Mouse (Mus musculus) right cerebral cortex, postnatal 14 days (tissue): ENCODE measurements around the gene Csgalnact2.
A peak's percentile ranks its signal among the peaks of the same experiment; 100 is the strongest.

Experiments used
- DNase-seq: peaks from one replicate; pipeline ENCODE4 v3.0.0; 2022

Gene Csgalnact2

DNA sequence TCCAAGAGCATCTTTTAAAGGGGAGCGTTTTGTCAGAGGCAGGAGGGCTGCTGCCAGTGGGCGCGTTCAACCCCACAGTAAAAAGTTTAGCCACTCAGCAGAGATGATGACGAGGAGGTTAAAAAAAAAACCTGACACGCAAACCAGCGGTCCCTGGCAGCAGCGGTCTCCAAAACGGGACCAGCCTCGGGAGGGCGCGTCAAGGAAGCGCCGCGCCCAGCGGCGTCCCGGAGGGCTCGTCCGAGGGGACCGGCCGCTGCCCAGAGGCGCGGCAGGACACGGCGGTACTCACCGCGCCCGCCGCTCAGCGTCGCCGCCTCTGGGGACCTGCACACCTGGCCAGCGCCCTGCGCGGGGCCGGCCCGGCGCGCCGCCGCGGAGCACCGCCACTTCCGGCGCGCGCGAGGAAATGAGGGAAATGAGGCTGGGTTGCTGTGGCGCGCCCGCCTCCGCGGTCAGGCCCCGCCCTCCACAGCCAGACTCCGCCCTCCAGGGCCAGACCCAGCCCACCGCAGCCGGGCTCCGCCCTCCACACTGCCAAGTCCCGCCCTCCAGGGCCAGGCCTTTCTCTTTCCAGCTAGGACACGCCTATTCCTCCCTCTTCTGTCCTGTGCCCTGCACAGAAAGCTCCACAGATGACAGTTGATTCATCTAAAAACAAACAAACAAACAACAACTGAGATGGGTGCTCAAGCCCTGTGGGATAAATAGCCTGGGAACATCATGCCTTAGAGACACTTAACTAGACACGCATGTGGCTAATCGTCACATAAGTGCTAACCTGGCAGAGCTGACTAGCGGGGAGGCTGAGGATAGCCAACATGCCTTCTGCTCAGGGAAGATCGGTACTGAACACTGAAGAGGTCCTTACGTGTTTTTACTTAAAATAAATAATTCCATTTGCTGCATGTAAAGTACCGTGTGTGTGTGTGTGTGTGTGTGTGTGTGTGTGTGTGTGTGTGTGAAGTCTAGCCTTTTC, at the start of gene Csgalnact2:
Csgalnact2 (minus strand) TSS at position 410 of the 979 bp plus-strand sequence.
- peak; percentile 89 for DNase-seq

DNA sequence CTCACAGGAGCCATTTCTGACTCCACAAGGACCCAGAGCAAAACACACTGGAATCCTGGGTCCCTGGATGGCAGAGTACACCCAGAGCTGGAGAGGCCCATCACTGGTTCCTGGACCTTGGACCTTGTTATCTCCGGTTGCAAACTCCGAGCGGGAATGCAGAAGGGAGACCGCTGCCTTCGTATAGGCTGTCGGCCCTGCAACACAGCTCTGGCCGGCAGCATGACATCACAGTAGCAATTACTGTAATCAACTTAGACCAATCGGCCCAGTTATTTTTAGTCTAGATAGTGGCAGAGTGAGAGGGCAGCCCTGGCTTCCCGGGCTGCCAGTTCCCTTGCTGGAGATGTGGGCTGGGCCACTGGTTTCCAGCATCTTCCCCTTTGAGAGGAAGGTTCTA, 49.7 kb upstream of the Csgalnact2 start:
- no peak for DNase-seq

DNA sequence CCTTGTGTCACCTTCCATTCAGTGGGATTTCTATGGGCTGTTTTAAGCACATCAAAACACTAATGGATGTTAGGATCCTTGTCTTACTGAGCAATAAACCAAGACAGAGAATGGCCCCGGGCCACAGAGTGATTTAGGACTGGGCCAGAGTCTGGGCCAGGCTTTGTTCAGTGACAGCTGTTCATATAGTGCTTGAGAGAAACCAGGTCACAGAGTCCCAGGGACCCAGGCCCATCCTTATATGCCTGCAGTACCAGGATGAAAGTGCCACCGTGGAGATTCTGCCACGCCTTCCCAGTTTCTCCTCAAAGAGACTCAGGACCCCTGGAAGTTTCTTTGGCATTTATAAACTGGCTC, 48.3 kb upstream of the Csgalnact2 start:
- DNase-seq, result no peak

DNA sequence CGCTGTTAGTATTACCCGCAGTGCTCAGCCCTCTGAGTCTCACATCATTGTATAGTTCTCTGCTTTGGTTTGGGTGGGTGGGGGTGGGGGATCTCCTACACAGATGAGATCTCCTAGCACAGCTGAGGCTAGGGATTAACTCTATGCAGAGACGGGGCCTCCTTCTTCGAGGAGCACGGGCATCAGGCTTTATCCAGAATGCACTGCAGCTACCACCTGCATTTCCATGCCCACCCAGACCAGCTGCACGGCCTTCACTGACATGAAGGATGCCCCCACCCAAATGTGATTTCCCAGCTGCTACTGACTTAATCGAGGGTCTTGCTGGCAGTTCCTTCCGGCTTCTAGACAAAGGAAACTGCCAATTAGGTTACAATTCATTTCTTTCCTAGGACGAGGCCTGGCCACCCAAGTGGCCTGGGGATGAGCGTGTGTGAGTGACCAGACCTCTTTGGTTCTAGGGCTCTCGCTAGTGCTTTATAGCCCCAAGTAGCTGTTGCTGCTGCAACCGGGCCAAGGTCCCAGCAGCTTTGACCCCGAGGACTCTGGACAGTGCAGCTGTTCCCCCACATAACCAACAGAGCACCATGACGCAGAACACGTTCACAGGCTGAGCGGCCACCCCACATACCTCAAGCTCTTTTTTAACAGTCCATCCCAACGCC, 47.8 kb upstream of the Csgalnact2 start:
- DNase-seq, result no peak

DNA sequence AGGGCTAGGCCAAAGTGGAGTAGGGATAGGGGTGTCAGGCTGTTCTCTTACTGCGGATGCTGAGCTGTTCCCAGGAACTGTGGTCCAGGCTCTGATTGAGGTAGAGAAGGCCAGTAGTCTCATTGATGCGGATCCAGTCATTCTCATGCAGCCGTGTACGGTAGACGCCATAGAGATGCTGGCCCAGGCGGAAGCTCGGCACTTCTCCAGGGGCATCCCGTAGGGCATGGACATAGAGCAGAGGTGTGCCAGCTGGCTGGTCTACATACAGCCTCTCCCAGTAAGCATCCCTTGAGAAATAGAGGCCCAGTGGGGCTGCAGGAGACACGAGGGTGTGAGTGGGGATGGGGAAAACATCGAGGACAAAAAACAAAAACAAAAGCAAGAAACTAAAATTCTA, 45.2 kb upstream of the Csgalnact2 start:
- DNase-seq, result no peak

DNA sequence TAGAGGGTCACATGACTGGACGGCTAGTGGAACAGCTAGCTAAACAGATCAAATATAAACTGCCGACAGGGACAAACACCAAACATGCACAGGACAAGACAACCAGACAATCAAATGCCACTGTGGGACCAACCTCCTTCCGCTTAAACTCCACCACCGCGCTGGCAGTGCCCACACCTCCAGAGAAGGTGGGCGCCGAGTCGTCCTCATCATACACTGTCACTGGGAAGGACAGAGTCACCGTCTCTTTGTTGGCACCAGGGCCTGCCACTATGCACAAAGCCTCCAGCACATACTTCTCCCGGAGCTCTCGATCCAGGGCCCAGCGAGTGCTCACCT, 41.1 kb upstream of the Csgalnact2 start:
- DNase-seq, result no peak

DNA sequence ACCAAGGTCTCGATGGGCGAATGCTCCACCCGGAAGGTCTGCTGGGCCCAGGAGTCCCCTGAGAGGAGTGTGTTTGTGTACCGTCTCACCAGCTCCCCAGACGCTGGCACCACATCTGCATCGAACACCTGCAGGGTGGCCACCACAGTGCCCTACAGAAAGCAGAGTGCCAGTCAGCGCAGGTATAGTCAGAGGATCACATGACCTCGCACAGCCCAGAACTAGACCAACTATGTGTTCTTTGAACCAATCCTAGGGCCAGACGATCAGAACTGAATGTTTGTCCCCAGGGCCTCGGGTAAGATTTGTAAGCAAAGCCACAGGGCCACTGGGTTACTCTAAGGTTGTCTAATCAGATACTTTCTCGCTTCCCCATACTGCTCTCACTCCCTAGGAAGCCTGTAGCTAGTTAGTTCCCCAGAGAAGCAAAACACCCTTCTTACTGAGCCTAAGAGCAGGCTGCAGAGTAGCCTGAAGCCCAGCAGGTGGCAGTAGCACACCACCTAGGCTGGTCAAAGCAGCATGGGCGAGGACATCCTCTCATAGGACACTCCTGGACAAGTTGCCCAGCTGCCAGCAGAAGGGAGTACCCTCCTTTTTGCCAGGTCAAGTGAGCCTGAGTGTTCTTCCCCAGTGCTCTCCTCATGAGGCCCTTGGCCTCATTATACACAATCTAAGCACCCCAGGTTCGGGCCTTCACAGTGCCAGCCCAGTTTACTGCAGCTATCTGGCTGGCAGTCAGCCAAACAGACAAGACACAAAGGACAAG, 40.6 kb upstream of the Csgalnact2 start:
- DNase-seq, result peak; percentile 66

DNA sequence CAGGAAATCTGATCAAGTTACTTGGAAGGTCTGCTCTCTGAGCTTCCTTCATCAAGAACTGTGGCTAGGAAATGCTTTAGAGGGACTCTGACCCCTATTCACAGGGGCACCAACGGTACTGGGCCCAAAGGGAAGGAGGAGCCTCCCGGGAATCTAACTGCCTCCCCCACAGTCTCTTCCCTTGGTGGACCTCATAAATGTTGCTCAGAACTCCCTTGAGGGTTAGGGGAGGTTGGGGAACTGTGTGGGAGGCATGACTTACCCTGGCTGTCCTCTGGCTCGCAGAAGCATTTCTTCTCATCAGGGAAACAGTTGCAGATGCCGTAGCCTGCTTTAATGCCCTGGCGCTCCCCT, 35.0 kb upstream of the Csgalnact2 start:
- DNase-seq, result no peak

DNA sequence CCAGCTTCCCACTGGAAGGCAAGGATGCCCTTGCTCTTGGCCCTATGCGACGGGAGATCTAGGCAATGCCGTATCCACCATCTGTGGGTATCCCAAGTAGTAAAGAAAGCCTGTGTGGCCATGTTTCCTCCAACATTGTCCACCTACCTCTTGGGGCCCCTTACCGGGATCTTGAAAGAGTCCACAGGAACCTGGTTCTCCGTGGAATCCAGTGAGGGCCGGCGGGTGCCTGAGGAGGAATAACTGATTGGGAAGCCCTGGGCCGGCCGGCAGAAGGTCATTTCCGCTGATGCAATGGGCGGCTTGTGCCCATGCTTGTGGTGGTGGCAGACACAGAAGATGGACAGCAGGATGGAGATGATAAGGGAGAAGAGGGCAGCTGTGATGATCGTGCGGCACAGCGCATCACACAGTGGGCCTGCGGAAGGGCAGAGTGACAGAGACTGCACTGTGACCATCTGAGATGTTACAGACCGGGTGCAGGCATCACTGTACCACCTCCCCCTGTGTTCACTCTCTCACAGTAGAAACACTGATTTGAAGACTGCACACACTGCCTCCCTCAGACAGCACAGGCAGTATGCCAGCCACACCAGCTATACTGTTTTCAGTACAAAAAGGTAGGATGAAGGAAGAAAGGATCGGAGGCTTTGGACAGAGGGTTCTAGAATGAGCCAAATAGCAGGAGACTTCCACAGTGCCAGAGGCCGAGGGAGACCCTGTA, 34.5 kb upstream of the Csgalnact2 start:
- peak; percentile 37 for DNase-seq

DNA sequence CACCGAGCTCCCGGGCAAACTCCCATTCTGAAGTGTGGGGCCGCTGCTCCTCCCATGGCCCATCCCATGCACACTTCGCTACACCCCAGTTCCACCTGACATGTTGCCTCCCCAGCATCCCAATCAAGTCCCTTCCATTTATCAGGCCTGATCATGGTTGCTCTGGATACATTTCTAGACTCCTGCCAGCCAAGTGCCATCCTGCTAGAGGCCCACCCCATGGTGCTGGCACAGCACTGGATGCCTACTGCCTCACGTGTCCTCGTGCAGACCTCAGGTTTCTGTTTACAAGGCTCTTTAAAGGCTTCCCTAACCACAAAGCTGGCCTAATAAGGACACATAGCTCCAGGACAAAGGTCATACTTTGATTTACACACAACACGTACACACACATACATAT, 32.4 kb upstream of the Csgalnact2 start:
- DNase-seq, result no peak

DNA sequence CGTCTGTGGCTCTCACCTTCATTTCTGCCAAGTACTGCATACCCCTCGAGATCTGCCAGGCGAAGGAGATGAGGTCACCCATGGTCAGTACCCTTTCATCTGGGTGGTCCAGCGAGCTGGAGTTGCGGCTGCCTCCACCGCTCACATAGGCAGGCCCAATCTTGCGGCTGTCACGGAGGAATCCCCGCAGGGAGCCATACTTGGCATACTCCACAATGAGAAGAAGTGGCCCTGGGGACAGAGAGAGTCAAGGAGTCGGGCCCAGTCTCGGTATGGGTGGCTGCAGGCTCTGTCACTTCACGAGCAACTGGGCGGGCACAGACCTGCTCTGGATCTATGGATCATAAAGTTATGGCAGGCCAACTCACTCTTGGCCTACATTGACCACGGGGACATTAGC, 29.2 kb upstream of the Csgalnact2 start:
- no peak for DNase-seq

DNA sequence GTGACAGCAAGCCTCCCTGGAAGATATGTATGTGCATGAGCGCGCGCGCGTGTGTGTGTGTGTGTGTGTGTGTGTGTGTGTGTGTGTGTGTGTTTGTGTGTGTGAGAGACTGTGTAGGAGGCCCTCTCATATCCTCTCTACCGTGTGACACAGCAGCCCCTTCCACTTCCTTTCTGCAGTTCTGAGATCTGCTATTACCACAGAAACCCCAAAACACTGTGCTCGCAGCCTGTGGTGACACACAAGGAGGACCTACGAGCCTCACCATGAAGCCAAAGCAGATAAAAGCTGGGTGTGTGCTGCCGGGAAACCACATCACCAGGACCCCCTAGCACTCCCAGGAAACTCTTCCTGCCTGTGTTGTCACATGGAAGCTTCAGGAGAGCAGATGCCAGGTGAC, 28.1 kb upstream of the Csgalnact2 start:
- no peak for DNase-seq

DNA sequence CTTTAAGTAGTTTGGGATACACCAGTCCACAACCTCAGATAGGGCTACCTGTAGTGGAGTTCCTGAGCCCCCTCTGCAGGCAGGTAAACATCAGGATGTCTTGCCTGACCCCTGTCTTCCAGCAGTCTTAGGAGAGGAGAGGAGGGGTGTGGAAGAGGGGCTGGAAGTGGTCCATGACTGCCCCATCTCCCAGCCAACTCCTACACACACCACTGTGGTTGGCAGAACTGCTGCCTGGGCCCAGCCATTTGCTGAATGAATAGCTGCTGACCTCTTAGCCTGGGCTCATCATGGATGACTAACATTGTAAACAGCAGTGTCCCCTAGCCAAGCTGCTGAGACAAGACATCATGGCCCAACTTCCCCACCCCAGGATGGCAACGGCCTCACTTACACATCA, 26.6 kb upstream of the Csgalnact2 start:
- DNase-seq, result no peak

DNA sequence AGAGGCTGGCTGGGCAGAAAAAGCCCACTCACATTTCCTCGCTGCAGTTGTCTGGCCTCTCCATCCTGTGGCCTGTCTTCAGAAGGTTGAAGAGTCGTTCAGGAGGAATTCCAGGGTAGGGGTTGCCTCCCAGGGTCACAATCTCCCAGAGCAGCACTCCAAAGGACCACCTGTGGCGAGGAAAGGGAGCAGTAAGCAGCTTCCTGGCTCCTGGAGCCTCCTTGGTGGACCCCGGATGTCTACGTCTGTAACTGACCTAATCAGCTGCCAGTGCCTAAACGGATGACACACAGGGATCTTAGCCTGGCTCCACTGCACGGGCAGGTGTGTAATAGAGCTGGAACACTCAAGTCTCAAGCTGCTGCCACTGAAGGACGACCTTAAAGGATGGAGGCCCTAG, 25.8 kb upstream of the Csgalnact2 start:
- no peak for DNase-seq

DNA sequence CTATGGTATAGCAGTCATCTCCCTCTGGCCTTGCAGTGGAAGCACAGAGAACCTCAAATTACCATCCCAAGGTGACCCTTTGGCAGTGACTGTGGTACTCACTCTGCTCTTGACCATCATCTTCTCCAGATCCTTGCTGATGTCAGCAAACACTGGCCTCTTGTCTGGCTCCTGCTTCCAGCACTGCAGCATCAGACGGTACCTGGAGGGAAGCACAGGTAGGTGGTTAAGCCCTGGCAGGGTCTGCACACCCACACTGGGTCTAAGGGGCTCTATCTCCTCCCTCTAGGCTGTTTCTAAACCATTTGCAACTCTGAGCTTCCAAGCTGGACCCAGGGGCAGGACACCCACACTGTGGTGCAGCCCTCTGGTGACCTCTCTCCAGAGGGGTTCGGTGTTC, 24.1 kb upstream of the Csgalnact2 start:
- no peak for DNase-seq

DNA sequence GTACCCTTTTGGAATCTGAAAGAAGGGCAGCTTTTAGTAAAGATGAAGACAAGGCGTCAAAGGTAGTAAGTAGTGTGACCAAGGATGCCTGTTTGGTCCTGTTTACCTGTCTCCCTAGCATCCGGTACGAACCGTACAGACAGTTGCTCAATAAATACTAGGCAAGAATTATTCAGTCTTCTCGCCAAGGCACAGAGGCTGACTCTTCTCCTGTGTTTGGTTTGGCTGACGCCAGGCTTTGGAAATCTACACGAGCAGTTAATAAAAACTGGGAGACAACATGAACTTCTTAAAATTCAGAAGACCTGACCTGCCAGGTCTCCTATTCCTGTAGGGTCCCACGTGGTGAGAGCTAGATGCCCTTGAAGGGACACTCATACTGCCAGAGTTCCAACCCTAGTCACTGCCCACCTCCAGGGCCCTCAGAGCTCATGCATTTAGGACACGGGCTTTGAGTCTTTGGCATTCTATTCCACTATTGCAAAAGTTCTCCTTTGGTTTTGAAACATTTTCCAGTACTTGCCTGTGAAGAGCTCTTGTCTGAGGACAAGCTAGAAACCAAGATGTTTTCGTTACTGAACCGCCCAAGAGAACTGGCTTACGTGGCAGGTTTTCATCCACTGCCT, 23.6 kb upstream of the Csgalnact2 start:
- no peak for DNase-seq

DNA sequence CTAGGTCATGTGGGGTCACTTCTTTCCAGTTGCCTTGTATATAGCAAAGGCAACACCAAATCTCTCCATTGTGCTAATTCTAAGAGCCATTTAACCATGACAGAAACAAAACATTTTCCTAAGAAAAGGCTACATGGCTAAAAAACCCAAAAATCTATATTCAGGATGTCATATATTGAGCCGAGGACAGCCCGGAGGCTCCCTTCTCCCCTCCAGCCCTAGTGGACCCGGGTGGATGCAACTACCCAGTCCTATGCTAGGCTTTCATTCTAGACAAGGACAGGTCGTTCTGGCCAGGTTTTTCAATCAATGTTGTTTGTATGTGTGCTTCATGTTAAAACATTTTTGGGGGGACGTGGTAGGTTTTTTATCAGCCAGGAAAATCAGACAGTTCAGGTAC, 14.2 kb upstream of the Csgalnact2 start:
- no peak for DNase-seq

DNA sequence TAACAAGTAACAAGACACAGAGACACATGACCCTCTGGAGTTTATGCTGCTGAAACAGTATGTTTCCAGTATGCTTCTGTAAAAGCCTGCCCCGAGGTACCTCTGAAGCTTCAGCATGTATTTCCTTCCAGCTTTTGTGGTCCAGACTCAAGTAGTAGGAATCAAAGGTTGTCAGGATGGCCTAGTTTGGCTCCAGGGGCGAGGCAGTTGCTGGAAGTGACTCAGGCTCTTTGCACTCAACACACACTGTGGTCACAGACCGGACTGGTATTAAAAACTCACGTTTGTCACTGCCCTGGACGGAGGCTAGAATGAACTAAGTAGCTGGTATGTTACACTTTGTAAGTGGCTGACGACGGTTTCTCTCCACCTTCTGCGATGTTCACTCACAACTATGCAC, 12.0 kb upstream of the Csgalnact2 start:
- DNase-seq, result no peak

DNA sequence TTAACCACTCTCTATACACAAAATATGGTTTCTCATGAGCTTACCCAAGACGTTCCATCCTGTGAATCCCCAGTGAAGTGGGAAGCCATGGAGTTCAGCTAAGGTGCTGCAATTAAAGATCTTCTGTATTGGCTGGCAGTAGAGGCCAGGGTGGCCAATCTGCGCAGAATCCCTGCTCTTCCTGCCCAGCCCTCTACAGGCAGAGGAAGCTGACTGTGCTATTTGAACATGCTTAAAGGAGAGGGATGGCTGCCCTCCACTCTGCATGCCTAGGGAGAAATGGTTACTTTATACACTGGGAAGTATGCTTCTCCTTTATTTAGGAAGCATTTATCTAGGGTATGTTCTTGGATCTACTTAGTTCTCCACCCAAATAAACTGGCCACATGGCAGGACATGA, 11.6 kb upstream of the Csgalnact2 start:
- DNase-seq, result no peak

DNA sequence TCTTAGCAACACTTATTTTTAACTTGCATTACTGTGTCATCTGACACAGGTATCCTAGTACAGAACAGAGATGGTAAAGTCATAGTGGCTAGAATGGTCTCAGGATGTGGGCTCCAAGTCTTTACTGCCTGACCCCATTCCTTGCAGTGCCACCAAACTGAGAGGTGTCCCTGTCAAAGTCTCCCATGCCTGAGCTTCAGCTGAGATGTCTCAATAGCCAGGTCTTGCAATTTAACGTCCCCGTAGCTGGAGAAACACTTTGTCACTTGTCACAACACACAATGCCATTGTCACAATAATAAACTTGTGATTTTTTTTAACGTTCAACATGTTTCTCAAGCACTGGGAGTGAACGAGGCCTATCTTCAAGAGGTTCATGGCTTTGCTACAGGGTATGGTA, 11.2 kb upstream of the Csgalnact2 start:
- DNase-seq, result no peak

DNA sequence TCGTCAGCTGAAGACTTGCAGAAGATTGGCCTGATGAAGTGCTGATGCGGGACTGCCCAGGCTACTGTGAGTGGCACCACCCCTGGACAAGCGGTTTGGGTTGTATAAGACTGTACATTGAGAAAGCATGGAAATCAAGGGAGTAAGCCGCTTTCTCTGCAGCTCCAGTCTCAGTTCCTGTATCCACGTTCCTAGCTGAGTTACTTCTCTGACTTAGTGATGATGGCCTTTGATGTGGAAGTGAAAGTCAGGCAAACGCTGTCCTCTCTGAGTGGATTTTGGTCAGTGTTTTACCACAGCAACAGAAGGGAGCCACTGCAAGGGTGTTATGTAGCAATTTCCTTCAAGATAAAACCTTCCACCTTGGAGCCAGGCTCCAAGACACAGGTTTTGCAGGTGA, 2.0 kb upstream of the Csgalnact2 start:
- no peak for DNase-seq

DNA sequence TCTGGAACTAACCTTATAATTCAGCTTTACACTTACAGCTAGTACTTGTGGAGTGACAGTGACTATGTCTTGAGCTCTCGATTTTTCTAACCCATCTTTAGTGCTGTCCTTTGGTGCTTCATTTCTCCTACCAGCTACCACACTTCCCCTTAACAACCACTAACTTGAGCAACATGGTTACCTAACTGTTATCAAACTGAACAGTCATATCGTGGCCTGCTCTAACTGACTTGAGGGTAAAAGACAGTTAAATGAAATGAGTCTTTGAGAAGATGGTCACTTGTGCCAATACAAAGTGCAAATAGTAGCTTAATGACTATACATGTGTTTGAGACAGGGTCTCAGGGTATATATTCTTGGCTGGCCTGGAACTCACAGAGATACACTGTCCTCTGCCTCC, 1.8 kb downstream of the Csgalnact2 start:
- DNase-seq, result no peak

DNA sequence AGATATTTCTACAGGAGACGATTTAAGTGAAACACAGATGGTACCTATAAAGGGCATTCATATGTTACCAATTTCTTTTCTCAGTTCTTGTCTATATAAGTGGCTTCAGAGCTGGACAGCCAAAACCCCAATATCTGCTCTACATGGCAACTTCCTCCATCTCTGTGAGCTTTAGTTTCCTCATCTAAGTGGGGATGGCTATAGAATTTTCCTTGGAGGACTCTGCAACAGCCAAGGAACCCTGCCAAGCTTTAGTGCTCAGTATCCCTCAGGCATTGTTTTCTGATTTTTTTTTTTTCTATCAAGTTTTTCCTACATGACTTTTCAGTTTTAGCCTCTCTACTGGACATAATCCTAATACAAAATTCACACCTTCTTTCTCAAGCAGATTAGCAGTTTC, 4.5 kb downstream of the Csgalnact2 start:
- no peak for DNase-seq
